Mouse (Mus musculus): ENCODE measurements around the gene Med13l.

DNA sequence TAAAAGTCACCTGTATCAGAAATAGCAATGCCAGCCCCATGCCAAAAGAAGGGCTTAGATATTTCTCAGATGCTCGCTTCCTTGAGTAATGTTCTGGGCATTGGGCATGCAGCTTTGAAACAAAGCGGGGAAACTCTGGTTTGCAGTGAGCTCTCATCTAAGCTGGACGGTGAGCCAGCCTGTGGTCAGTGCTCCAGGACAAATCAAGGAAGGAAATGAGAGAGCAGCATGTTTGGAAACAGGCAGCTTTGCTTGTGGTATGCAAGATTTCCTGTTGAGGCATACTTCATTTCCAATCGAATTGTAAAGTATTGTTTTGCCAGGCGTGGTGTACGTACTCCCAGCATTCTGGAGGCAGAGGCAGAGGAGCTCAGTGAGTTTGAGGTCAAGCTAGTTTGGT lies 95.5 kb downstream of the Med13l start:
- no peak for TF ChIP-seq POLR2A (IDR thresholded peaks at IDR 0.05; ENCODE audit: low read depth, low read length)
- TF ChIP-seq CTCF (conservative IDR thresholded peaks at IDR 0.05; ENCODE audit: insufficient read depth, insufficient read length, low read depth, low read length) = no peak
